Comparison of ENCODE assay signal across 19 mouse cellular contexts in genomic region chr19:41685453-41686086, GRCm38 (mm10). TPM values are rescaled to one million over a fixed set of nuclear protein-coding genes. Genes with fewer than 3 reads are reported as not detected.
A peak's percentile ranks its signal among the peaks of the same experiment; 100 is the strongest.
DNase-seq lines count a peak whose midpoint lies in the region; ATAC-seq lines count a peak whose summit lies in the region.
"Had no signal": no experiment of that assay in that cellular context is flagged by ENCODE, and none has a peak within 500 bp of the region (broad histone marks: within the 10 kb centered on the region; RNA-seq: fewer than 3 reads in every experiment).

No protein-coding gene starts in this region.

- DNase-seq in embryonic facial prominence, embryonic 14.5 days (ENCODE audit: low spot score) = no peak
- DNase-seq in embryonic facial prominence, embryonic 10.5 days (ENCODE audit: low spot score) = no peak
- no peak for DNase-seq in heart, postnatal 10 days
- peak; percentile 93 for DNase-seq in left cerebral cortex, postnatal 4 days
- DNase-seq in left cerebral cortex, adult 9 months (ENCODE audit: low spot score in 2 of 2) = no peak
- DNase-seq in brain, adult 2 months (ENCODE audit: low read depth, low spot score) = peak; percentile 70
- DNase-seq: adrenal gland, postnatal 14 days; cerebellum, adult 11-12 months; gastrocnemius, postnatal 25 days; kidney, postnatal 36 days; liver; midbrain, embryonic 14.5 days; retina, postnatal 1 day had no signal

- no peaks in the 10 kb centered on the region for H3K27me3 ChIP-seq in embryonic facial prominence, embryonic 14.5 days (replicated peaks; ENCODE audit: control insufficient read depth, insufficient read depth, low read length)
- peaks cover 20% of the 10 kb centered on the region for H3K27me3 ChIP-seq in embryonic facial prominence, embryonic 10.5 days (replicated peaks; ENCODE audit: low read depth, poor library complexity, severe bottlenecking)
- peaks cover 12% of the 10 kb centered on the region; the same call in 1 of the 2 replicates for H3K27me3 ChIP-seq in heart, embryonic 15.5 days
- H3K27me3 ChIP-seq: hindbrain, embryonic 15.5 days had no signal

- no peak overlapping the region for H3K9ac ChIP-seq in embryonic facial prominence, embryonic 14.5 days (ENCODE audit: low read depth, low read length)
- H3K9ac ChIP-seq in heart, embryonic 15.5 days = no peak overlapping the region
- H3K9ac ChIP-seq: hindbrain, embryonic 15.5 days had no signal

- H3K4me2 ChIP-seq in embryonic facial prominence, embryonic 14.5 days (ENCODE audit: low read depth, low read length) = no peak overlapping the region
- H3K4me2 ChIP-seq in heart, embryonic 15.5 days = no peak overlapping the region
- H3K4me2 ChIP-seq: hindbrain, embryonic 15.5 days had no signal

- no peak overlapping the region for H3K4me3 ChIP-seq in embryonic facial prominence, embryonic 14.5 days (ENCODE audit: low read depth, low read length)
- H3K4me3 ChIP-seq in embryonic facial prominence, embryonic 10.5 days = no peak overlapping the region
- no peak overlapping the region for H3K4me3 ChIP-seq in heart, embryonic 15.5 days
- H3K4me3 ChIP-seq: hindbrain, embryonic 15.5 days; myocyte had no signal

- no peaks in the 10 kb centered on the region for H3K36me3 ChIP-seq in embryonic facial prominence, embryonic 14.5 days (ENCODE audit: control insufficient read depth, insufficient read depth, low read length)
- no peaks in the 10 kb centered on the region for H3K36me3 ChIP-seq in embryonic facial prominence, embryonic 10.5 days (replicated peaks)
- H3K36me3 ChIP-seq in heart, embryonic 15.5 days = no peaks in the 10 kb centered on the region
- H3K36me3 ChIP-seq: hindbrain, embryonic 15.5 days had no signal

- H3K9me3 ChIP-seq in embryonic facial prominence, embryonic 14.5 days (ENCODE audit: control insufficient read depth, low read length) = no peaks in the 10 kb centered on the region
- no peaks in the 10 kb centered on the region for H3K9me3 ChIP-seq in embryonic facial prominence, embryonic 10.5 days
- no peaks in the 10 kb centered on the region for H3K9me3 ChIP-seq in heart, embryonic 15.5 days (replicated peaks)
- H3K9me3 ChIP-seq: hindbrain, embryonic 15.5 days had no signal

- no peaks in the 10 kb centered on the region for H3K4me1 ChIP-seq in embryonic facial prominence, embryonic 14.5 days (ENCODE audit: control insufficient read depth, insufficient read depth, low read length)
- peaks cover 30% of the 10 kb centered on the region for H3K4me1 ChIP-seq in embryonic facial prominence, embryonic 10.5 days
- H3K4me1 ChIP-seq in heart, embryonic 15.5 days (replicated peaks) = no peaks in the 10 kb centered on the region

- peak; percentile 69; the same call in 1 of the 2 replicates for ATAC-seq in embryonic facial prominence, embryonic 14.5 days (ENCODE audit: low read depth)
- ATAC-seq in heart, embryonic 15.5 days (replicated peaks; ENCODE audit: insufficient number of reproducible peaks, insufficient read depth, low FRiP score, low read depth) = 0 out of 2 replicates have a peak, but pooled peaks have one; percentile 28
- ATAC-seq in granulocyte monocyte progenitor cell, adult 5-6 weeks (replicated peaks; ENCODE audit: poor library complexity, severe bottlenecking) = no peak
- ATAC-seq: intestine, embryonic 16.5 days; lung, postnatal 0 days had no signal

- 80% methylated on average over 13 of the region's 13 CpGs for WGBS in embryonic facial prominence, embryonic 14.5 days
- WGBS in embryonic facial prominence, embryonic 10.5 days = 88% methylated on average over 13 of the region's 13 CpGs
- 79% methylated on average over 13 of the region's 13 CpGs for WGBS in heart, embryonic 15.5 days

- intact Hi-C loops in heart, postnatal 10 days (cut with DNase I) = no loop called here
- intact Hi-C loops in left cerebral cortex, postnatal 4 days (cut with DNase I) = no loop called here

- no peak overlapping the region for H3K27ac ChIP-seq in embryonic facial prominence, embryonic 14.5 days (replicated peaks; ENCODE audit: low read depth, low read length)
- H3K27ac ChIP-seq in embryonic facial prominence, embryonic 10.5 days (replicated peaks) = no peak overlapping the region
- no peak overlapping the region for H3K27ac ChIP-seq in heart, embryonic 15.5 days
- H3K27ac ChIP-seq: hindbrain, embryonic 15.5 days had no signal

RNA-seq across cellular contexts. Expression of gene Slit1, which starts 57.9 kb away (rescaled TPM):
- 1.3 and 1.7 TPM in 2 replicates for polyA plus RNA-seq in embryonic facial prominence, embryonic 14.5 days (2014; fragmentation: Nextera tagmentation; extraction: Ambion mirVana)
- 2.3 and 3.9 TPM in 2 replicates for polyA plus RNA-seq in embryonic facial prominence, embryonic 10.5 days (2016; fragmentation: Nextera tagmentation; extraction: Ambion mirVana)
- polyA plus RNA-seq in heart, embryonic 15.5 days (2015; fragmentation: Nextera tagmentation; extraction: Ambion mirVana) = 0.09 and 0.19 TPM in 2 replicates
- total RNA-seq in heart, postnatal 10 days (2021) = under 1 TPM; 0.05 to 0.40 TPM
- 10 to 100 TPM; 56.8 to 70.8 TPM for total RNA-seq in left cerebral cortex, postnatal 4 days (2021)
- 0.30 TPM in 1 of 2 replicates, not detected in the other for total RNA-seq in granulocyte monocyte progenitor cell, adult 5-6 weeks (2014; fragmentation: Nextera tagmentation)
- total RNA-seq in granulocyte monocyte progenitor cell, adult 5-6 weeks (2017) = 0.15 and 0.17 TPM in 2 replicates

Comparison
In these comparisons a context has a peak if more than half of its experiments do, and no peak if none do; other contexts are left out.
1. DNase-seq: peak in left cerebral cortex, postnatal 4 days (single experiment) and brain, adult 2 months (single experiment); none in embryonic facial prominence, embryonic 14.5 days (single experiment), embryonic facial prominence, embryonic 10.5 days (single experiment), heart, postnatal 10 days (0 of 2) and left cerebral cortex, adult 9 months (0 of 2).
2. RNA of gene Slit1, which starts 57.9 kb away (total RNA-seq): 56.8 to 70.8 TPM in left cerebral cortex, postnatal 4 days; 0.05 to 0.40 TPM in heart, postnatal 10 days and 0.15 to 0.30 TPM in granulocyte monocyte progenitor cell, adult 5-6 weeks; every median in the first group is over 10 times any median in the second.